Mouse (Mus musculus): Measurements from ENCODE around the gene Slc16a2. TPM values are rescaled to one million over a fixed set of nuclear protein-coding genes. Genes with fewer than 3 reads are reported as not detected.

Slc16a2 gene
- polyA plus RNA-seq, 1 experiment from 2014 or later, result 14.8 TPM

DNA sequence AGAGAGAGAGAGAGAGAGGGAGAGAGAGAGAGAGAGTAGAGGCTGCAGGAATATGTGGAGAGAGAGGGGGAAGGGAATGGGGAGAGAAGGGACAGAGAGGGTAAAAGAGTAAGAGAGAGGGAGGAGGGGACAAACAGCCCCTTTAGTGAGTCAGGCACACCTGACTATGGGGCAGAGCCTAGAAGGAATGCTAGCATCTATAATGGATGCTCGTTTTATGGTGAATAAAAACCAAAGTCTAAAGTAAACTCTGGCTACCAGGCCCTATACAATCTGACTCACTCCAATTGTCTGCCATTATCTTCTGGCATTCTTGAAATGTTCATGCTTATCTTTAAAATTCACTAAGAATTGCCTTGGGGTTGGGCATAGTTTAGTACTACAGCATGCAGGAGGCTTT lies 169.7 kb downstream of the Slc16a2 start:
- Histone ChIP-seq H3K4me1 (replicated peaks; ENCODE audit: insufficient read depth, low read length) (no peaks in the 10 kb centered on the region), H3K27ac (no peak overlapping the region), H3K36me3 (ENCODE audit: insufficient read depth, low read length) (no peaks in the 10 kb centered on the region), H3K27me3 (ENCODE audit: insufficient read depth, low read length) (no peaks in the 10 kb centered on the region), H3K4me2 (ENCODE audit: low read length) (no peak overlapping the region), H3K9ac (ENCODE audit: low read depth, low read length) (no peak overlapping the region), H3K9me3 (replicated peaks; ENCODE audit: low read length) (no peaks in the 10 kb centered on the region), H3K4me3 (replicated peaks; ENCODE audit: low read depth, low read length) (no peak overlapping the region)
- DNase-seq (ENCODE audit: low spot score) (no peak), ATAC-seq (replicated peaks; ENCODE audit: low FRiP score, low read depth) (no peak)
- 50% methylated on average over 1 of the region's 1 CpGs for WGBS
- no peak for TF ChIP-seq CTCF (IDR thresholded peaks at IDR 0.05; ENCODE audit: low read depth)

Other genes starting within 250 kb of the Slc16a2 start
- not detected in 2 replicates for gene Zcchc13, start 191.4 kb downstream of the Slc16a2 start, polyA plus RNA-seq (2015; fragmentation: Nextera tagmentation; extraction: Ambion mirVana)
- gene Rlim, start 159.3 kb upstream of the Slc16a2 start, polyA plus RNA-seq (2015; fragmentation: Nextera tagmentation; extraction: Ambion mirVana), result 19.1 and 21.0 TPM in 2 replicates

All from kidney, postnatal 0 days (tissue).